Mouse (Mus musculus) urinary bladder, postnatal 25 days (tissue): ENCODE results near the gene Mrps2.
"Not testable (repeated sequence)": the region's sequence is repeated elsewhere in the genome, so short reads cannot be mapped to it uniquely, and the experiment has no call there.

Experiments
- DNase-seq: peaks from one replicate; pipeline ENCODE4 v3.0.0; 2022; ENCODE audit warnings: low spot score

Mrps2 gene

GRCm38 (mm10) chr2:28472011-28472410 lies 4.1 kb downstream of the Mrps2 start:
- DNase-seq = not testable (repeated sequence)

GRCm38 (mm10) chr2:28477993-28478392 lies 10.1 kb downstream of the Mrps2 start:
- DNase-seq = not testable (repeated sequence)

- DNase-seq = no peak
Observed at GRCm38 (mm10) chr2:28479208-28480204, 11.6 kb downstream of the Mrps2 start.

- no peak for DNase-seq
Observed at GRCm38 (mm10) chr2:28483861-28484260, 16.0 kb downstream of the Mrps2 start.

GRCm38 (mm10) chr2:28494521-28494920 lies 26.7 kb downstream of the Mrps2 start:
- DNase-seq = no peak

GRCm38 (mm10) chr2:28495207-28495756 lies 27.4 kb downstream of the Mrps2 start:
- no peak for DNase-seq

- no peak for DNase-seq
Observed at GRCm38 (mm10) chr2:28495801-28496595, 28.1 kb downstream of the Mrps2 start.

GRCm38 (mm10) chr2:28496671-28497070 lies 28.8 kb downstream of the Mrps2 start, which contains the start of gene Gbgt1:
Gene Gbgt1 (plus strand): TSS chr2:28496891.
- DNase-seq = no peak

GRCm38 (mm10) chr2:28497561-28497960 lies 29.7 kb downstream of the Mrps2 start:
- no peak for DNase-seq

- no peak for DNase-seq
Observed at GRCm38 (mm10) chr2:28498431-28498830, 30.6 kb downstream of the Mrps2 start.

GRCm38 (mm10) chr2:28502987-28503386 lies 35.1 kb downstream of the Mrps2 start:
- DNase-seq = no peak

GRCm38 (mm10) chr2:28504676-28505075 lies 36.8 kb downstream of the Mrps2 start:
- no peak for DNase-seq

- DNase-seq = no peak
Observed at GRCm38 (mm10) chr2:28505795-28506194, 37.9 kb downstream of the Mrps2 start, which contains the start of gene Gm10134. Gene Gm10134 (plus strand): TSS chr2:28506095.

GRCm38 (mm10) chr2:28506291-28506690 lies 38.4 kb downstream of the Mrps2 start:
- no peak for DNase-seq

GRCm38 (mm10) chr2:28511600-28511999 lies 43.7 kb downstream of the Mrps2 start:
- DNase-seq = not testable (repeated sequence)

GRCm38 (mm10) chr2:28512798-28513401 lies 45.0 kb downstream of the Mrps2 start, which contains the start of gene Ralgds:
Gene Ralgds (plus strand): TSS chr2:28513125.
- DNase-seq = peak; percentile 48

GRCm38 (mm10) chr2:28513431-28514370 lies 45.8 kb downstream of the Mrps2 start:
- peak; percentile 50 for DNase-seq

GRCm38 (mm10) chr2:28514489-28514888 lies 46.6 kb downstream of the Mrps2 start:
- peak; percentile 83 for DNase-seq

- peak; percentile 86 for DNase-seq
Observed at GRCm38 (mm10) chr2:28517206-28517909, 49.5 kb downstream of the Mrps2 start.

GRCm38 (mm10) chr2:28518231-28518630 lies 50.4 kb downstream of the Mrps2 start:
- no peak for DNase-seq
